Comparison of ENCODE assay signal across 11 mouse cellular contexts in the genomic region with DNA sequence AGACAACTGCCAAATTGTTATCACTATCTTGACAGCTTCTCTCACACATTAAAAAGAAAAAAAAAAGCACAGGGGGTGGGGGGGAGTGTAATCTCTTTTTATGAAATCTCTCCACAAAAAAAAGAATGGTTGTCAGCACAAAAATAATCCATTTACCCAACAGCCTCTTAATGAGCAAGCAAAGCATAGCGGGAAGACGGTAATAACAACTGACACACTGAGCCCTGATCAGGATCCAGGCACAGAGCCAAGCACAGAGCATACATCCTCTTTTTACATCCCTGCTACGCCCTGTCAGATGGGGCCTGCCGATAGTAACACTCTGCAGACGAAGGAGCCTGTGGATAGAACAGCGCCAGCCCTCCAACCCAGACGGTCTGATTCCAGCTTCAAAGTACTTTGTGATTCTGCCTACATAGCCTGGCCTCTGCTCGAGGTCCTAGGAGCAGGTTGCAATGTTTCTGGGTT. TPM values are rescaled to one million over a fixed set of nuclear protein-coding genes. Genes with fewer than 3 reads are reported as not detected.
DNase-seq lines count a peak whose midpoint lies in the region; ATAC-seq and TF ChIP-seq lines count a peak whose summit lies in the region.
"Had no signal": no experiment of that assay in that cellular context is flagged by ENCODE, and none has a peak within 500 bp of the region (broad histone marks: within the 10 kb centered on the region; RNA-seq: fewer than 3 reads in every experiment).

No protein-coding gene starts in this region.

- peak; percentile 82 for TF ChIP-seq EP300 in MEL (IDR thresholded peaks at IDR 0.05; ENCODE audit: low read depth in 1 of 2, low read length in 2 of 2)

- H3K4me3 ChIP-seq in MEL (ENCODE audit: control insufficient read depth in 1 of 2, insufficient read depth in 1 of 2, low read depth in 2 of 2, low read length in 2 of 2) = no peak overlapping the region
- no peak overlapping the region for H3K4me3 ChIP-seq in kidney, embryonic 14.5 days (ENCODE audit: low read length)
- no peak overlapping the region for H3K4me3 ChIP-seq in thymus, adult 2 months (ENCODE audit: control insufficient read depth, insufficient read depth, low read length)
- H3K4me3 ChIP-seq: embryonic facial prominence, embryonic 12.5 days; myocyte had no signal

- peak in 1 of 3 experiments; percentile 9; a peak in 1 of 6 replicates for TF ChIP-seq CTCF in MEL (IDR thresholded peaks at IDR 0.05 in 2 of 3, conservative IDR thresholded peaks at IDR 0.05 in 1 of 3; ENCODE audit: control insufficient read depth in 1 of 3, insufficient read depth in 1 of 3, low read depth in 2 of 3, low read length in 3 of 3, poor library complexity in 1 of 3, severe bottlenecking in 1 of 3)
- TF ChIP-seq CTCF in thymus, adult 2 months (IDR thresholded peaks at IDR 0.05; ENCODE audit: borderline replicate concordance, control insufficient read depth, extremely low read depth, insufficient read depth, low read length, poor library complexity) = no peak

- H3K36me3 ChIP-seq in MEL (ENCODE audit: control insufficient read depth in 1 of 2, insufficient read depth in 2 of 2, low read length in 2 of 2) = peaks cover 0 to 12% of the 10 kb centered on the region in 2 experiments; a peak in 2 of 4 replicates
- no peaks in the 10 kb centered on the region for H3K36me3 ChIP-seq in kidney, embryonic 14.5 days (ENCODE audit: control insufficient read depth, insufficient read depth, low read length)
- no peaks in the 10 kb centered on the region for H3K36me3 ChIP-seq in thymus, adult 2 months (ENCODE audit: control insufficient read depth, insufficient read depth, low read length)
- H3K36me3 ChIP-seq: embryonic facial prominence, embryonic 12.5 days had no signal

- no peaks in the 10 kb centered on the region for H3K27me3 ChIP-seq in MEL (ENCODE audit: control insufficient read depth in 1 of 2, insufficient read depth in 2 of 2, low read length in 2 of 2)
- no peaks in the 10 kb centered on the region for H3K27me3 ChIP-seq in kidney, embryonic 14.5 days (ENCODE audit: control insufficient read depth, insufficient read depth, low read length)
- H3K27me3 ChIP-seq in thymus, adult 2 months (ENCODE audit: control insufficient read depth, insufficient read depth, low read length) = no peaks in the 10 kb centered on the region
- H3K27me3 ChIP-seq: embryonic facial prominence, embryonic 12.5 days had no signal

- peak; percentile 89 for DNase-seq in heart, adult 11 months
- DNase-seq in heart, adult 9 months (ENCODE audit: low spot score in 2 of 2) = no peak
- peak; percentile 98 for DNase-seq in MEL (ENCODE audit: low read depth, low spot score)
- DNase-seq in frontal cortex, adult 2 months (ENCODE audit: extremely low spot score in 1 of 2, low spot score in 1 of 2) = peak; percentile 9 to 42
- DNase-seq in gastrocnemius, postnatal 25 days = no peak
- no peak for DNase-seq in thymus, adult 2 months

- H3K27ac ChIP-seq in MEL (ENCODE audit: control insufficient read depth, low read depth, low read length) = peak overlapping the region; percentile 42
- H3K27ac ChIP-seq in kidney, embryonic 14.5 days (ENCODE audit: low read depth, low read length) = no peak overlapping the region
- no peak overlapping the region for H3K27ac ChIP-seq in thymus, adult 2 months (ENCODE audit: control insufficient read depth, insufficient read depth, low read length)
- H3K27ac ChIP-seq: embryonic facial prominence, embryonic 12.5 days; kidney, postnatal 0 days had no signal

- H3K79me2 ChIP-seq in MEL (ENCODE audit: control insufficient read depth, insufficient read depth, low read length, poor library complexity) = no peaks in the 10 kb centered on the region

- no peak overlapping the region for H3K9ac ChIP-seq in MEL (ENCODE audit: control insufficient read depth, low read depth, low read length, poor library complexity, severe bottlenecking)
- no peak overlapping the region for H3K9ac ChIP-seq in kidney, embryonic 14.5 days (ENCODE audit: low read depth, low read length)
- H3K9ac ChIP-seq: embryonic facial prominence, embryonic 12.5 days had no signal

- peak; percentile 81 for ATAC-seq in megakaryocyte progenitor cell, adult 5-6 weeks (replicated peaks; ENCODE audit: poor library complexity)
- ATAC-seq in kidney, embryonic 14.5 days (ENCODE audit: low FRiP score, low TSS enrichment) = no peak

- H3K9me3 ChIP-seq in MEL (replicated peaks; ENCODE audit: insufficient read depth, low read length) = no peaks in the 10 kb centered on the region
- no peaks in the 10 kb centered on the region for H3K9me3 ChIP-seq in kidney, embryonic 14.5 days (ENCODE audit: control insufficient read depth, low read length)
- H3K9me3 ChIP-seq: embryonic facial prominence, embryonic 12.5 days had no signal

- peaks cover 0 to 25% of the 10 kb centered on the region in 2 experiments; a peak in 3 of 4 replicates for H3K4me1 ChIP-seq in MEL (ENCODE audit: control insufficient read depth in 1 of 2, insufficient read depth in 2 of 2, low read length in 2 of 2)
- no peaks in the 10 kb centered on the region for H3K4me1 ChIP-seq in kidney, embryonic 14.5 days (ENCODE audit: control insufficient read depth, insufficient read depth, low read length)
- H3K4me1 ChIP-seq in thymus, adult 2 months (replicated peaks; ENCODE audit: control insufficient read depth, insufficient read depth, low read length) = no peaks in the 10 kb centered on the region

- 58% methylated on average over 8 of the region's 8 CpGs for WGBS in kidney, embryonic 14.5 days
- WGBS in thymus, adult 2 months = 26% methylated on average over 8 of the region's 8 CpGs

- TF ChIP-seq POLR2A in MEL (IDR thresholded peaks at IDR 0.05; ENCODE audit: control insufficient read depth in 1 of 2, insufficient read depth in 1 of 2, low read depth in 1 of 2, low read length in 2 of 2, poor library complexity in 1 of 2) = no peak
- no peak for TF ChIP-seq POLR2A in thymus, adult 2 months (IDR thresholded peaks at IDR 0.05; ENCODE audit: control insufficient read depth, extremely low read depth, insufficient read depth, low read length, poor library complexity)

- no peak overlapping the region for H3K4me2 ChIP-seq in kidney, embryonic 14.5 days (replicated peaks; ENCODE audit: low read depth, low read length)
- H3K4me2 ChIP-seq: embryonic facial prominence, embryonic 12.5 days had no signal

- no peak for TF ChIP-seq RAD21 in MEL (IDR thresholded peaks at IDR 0.05; ENCODE audit: low read depth, low read length)

TF ChIP-seq in MEL, 35 proteins besides CTCF, POLR2A, EP300 and RAD21:
- TF ChIP-seq TBP (IDR thresholded peaks at IDR 0.05; ENCODE audit: low read depth, low read length) (peak; percentile 40; the same call in 1 of the 2 replicates), MAFK (IDR thresholded peaks at IDR 0.05; ENCODE audit: borderline replicate concordance, low read depth, low read length) (peak; percentile 34; the same call in 1 of the 2 replicates), POLR2AphosphoS5 (IDR thresholded peaks at IDR 0.05; ENCODE audit: borderline replicate concordance, low read depth, low read length) (no peak), ZC3H11A (IDR thresholded peaks at IDR 0.05; ENCODE audit: low read depth, low read length) (0 out of 2 replicates have a peak, but pooled peaks have one; percentile 1), GATA1 (IDR thresholded peaks at IDR 0.05; ENCODE audit: low read depth, low read length) (peak; percentile 95), CHD2 (IDR thresholded peaks at IDR 0.05; ENCODE audit: low read length) (no peak; the same call in 1 of the 2 replicates), UBTF (IDR thresholded peaks at IDR 0.05; ENCODE audit: borderline replicate concordance, insufficient read depth, low read depth, low read length) (0 out of 2 replicates have a peak, but pooled peaks have one; percentile 27), ETS1 (IDR thresholded peaks at IDR 0.05; ENCODE audit: low read depth, low read length) (peak; percentile 82), BHLHE40 (IDR thresholded peaks at IDR 0.05; ENCODE audit: borderline replicate concordance, low read depth, low read length) (no peak), ZNF384 (IDR thresholded peaks at IDR 0.05; ENCODE audit: low read depth, low read length) (peak; percentile 95), CHD1 (IDR thresholded peaks at IDR 0.05; ENCODE audit: low read depth, low read length) (no peak), MAZ (IDR thresholded peaks at IDR 0.05; ENCODE audit: low read depth, low read length) (peak; percentile 72; the same call in 1 of the 2 replicates), KAT2A (conservative IDR thresholded peaks at IDR 0.05; ENCODE audit: low read depth, low read length) (no peak), TCF12 (IDR thresholded peaks at IDR 0.05; ENCODE audit: low read depth, low read length) (peak; percentile 76), TAL1 (IDR thresholded peaks at IDR 0.05; ENCODE audit: low read length) (peak; percentile 83), POLR2AphosphoS2 (IDR thresholded peaks at IDR 0.05; ENCODE audit: low read length) (no peak), NRF1 (IDR thresholded peaks at IDR 0.05; ENCODE audit: insufficient read depth, low read depth, low read length, poor library complexity, severe bottlenecking) (no peak), MYB (IDR thresholded peaks at IDR 0.05; ENCODE audit: low read depth, low read length) (peak; percentile 65; the same call in 1 of the 2 replicates), RCOR1 (IDR thresholded peaks at IDR 0.05; ENCODE audit: low read depth, low read length) (no peak; the same call in none of the 2 replicates), MXI1 (IDR thresholded peaks at IDR 0.05; ENCODE audit: low read depth, low read length) (peak; percentile 38), E2F4 (IDR thresholded peaks at IDR 0.05; ENCODE audit: borderline replicate concordance, low read depth, low read length) (no peak), SIN3A (IDR thresholded peaks at IDR 0.05; ENCODE audit: low read length) (peak; percentile 79)

RNA-seq across cellular contexts. Expression of gene Tph2, which starts 13.4 kb away (rescaled TPM):
- not detected in 2 replicates for total RNA-seq in MEL (2012; rRNA removed)
- not detected for polyA plus RNA-seq in MEL (2012; ENCODE audit: insufficient read depth in 1 of 2, insufficient read length in 2 of 2, low read depth in 1 of 2, low replicate concordance in 2 of 2, missing spikeins in 1 of 2)
- 0.50 and 1.3 TPM in 2 replicates for polyA plus RNA-seq in frontal cortex, adult 2 months (2012; rRNA removed)
- not detected in 2 replicates for total RNA-seq in megakaryocyte progenitor cell, adult 5-6 weeks (2015)
- total RNA-seq in megakaryocyte progenitor cell, adult 5-6 weeks (2017) = not detected in 2 replicates
- not detected for total RNA-seq in gastrocnemius, postnatal 25 days (2021)
- polyA plus RNA-seq in kidney, embryonic 14.5 days (2014; fragmentation: Nextera tagmentation; extraction: Ambion mirVana) = not detected in 2 replicates
- polyA plus RNA-seq in thymus, adult 2 months (2012; rRNA removed) = 0.08 TPM in 1 of 2 replicates, not detected in the other
- polyA plus RNA-seq: kidney, postnatal 0 days had no signal

Comparison
In these comparisons a context has a peak if more than half of its experiments do, and no peak if none do; other contexts are left out.
1. DNase-seq: peak in heart, adult 11 months (single experiment), MEL (single experiment) and frontal cortex, adult 2 months (2 of 2); none in heart, adult 9 months (0 of 2), gastrocnemius, postnatal 25 days (single experiment) and thymus, adult 2 months (single experiment).